Mouse (Mus musculus) A20 (cell line): ENCODE results near the gene Gpatch1.
A peak's percentile ranks its signal among the peaks of the same experiment; 100 is the strongest.
"Not testable (repeated sequence)": the region's sequence is repeated elsewhere in the genome, so short reads cannot be mapped to it uniquely, and the experiment has no call there.

Source experiments
- DNase-seq: peaks from one replicate; pipeline ENCODE4 v3.0.0-alpha.2; 2011; ENCODE audit warnings: low read depth, low spot score

Gpatch1 gene

GRCm38 (mm10) chr7:35322732-35323420, 4.6 kb upstream of the Gpatch1 start:
- no peak for DNase-seq

- DNase-seq: no peak
Observed at GRCm38 (mm10) chr7:35322161-35322560, 3.9 kb upstream of the Gpatch1 start.

GRCm38 (mm10) chr7:35319755-35320154, 1.5 kb upstream of the Gpatch1 start:
- no peak for DNase-seq

- not testable (repeated sequence) for DNase-seq
Observed at GRCm38 (mm10) chr7:35319221-35319620, 981 bp upstream of the Gpatch1 start.

GRCm38 (mm10) chr7:35314156-35314555, 4.1 kb downstream of the Gpatch1 start:
- DNase-seq: no peak

GRCm38 (mm10) chr7:35311214-35311613, 7.0 kb downstream of the Gpatch1 start:
- no peak for DNase-seq

GRCm38 (mm10) chr7:35300792-35301191, 17.4 kb downstream of the Gpatch1 start:
- DNase-seq: no peak

- DNase-seq: no peak
Observed at GRCm38 (mm10) chr7:35299656-35300055, 18.6 kb downstream of the Gpatch1 start.

GRCm38 (mm10) chr7:35297886-35298285, 20.4 kb downstream of the Gpatch1 start:
- DNase-seq: peak; percentile 5

GRCm38 (mm10) chr7:35295631-35296030, 22.6 kb downstream of the Gpatch1 start:
- no peak for DNase-seq

GRCm38 (mm10) chr7:35293464-35293863, 24.8 kb downstream of the Gpatch1 start:
- no peak for DNase-seq

- no peak for DNase-seq
Observed at GRCm38 (mm10) chr7:35278933-35279332, 39.3 kb downstream of the Gpatch1 start.

- no peak for DNase-seq
Observed at GRCm38 (mm10) chr7:35277433-35277832, 40.8 kb downstream of the Gpatch1 start.

GRCm38 (mm10) chr7:35269443-35270024, 48.7 kb downstream of the Gpatch1 start:
- DNase-seq: peak; percentile 27

GRCm38 (mm10) chr7:35267841-35268240, 50.4 kb downstream of the Gpatch1 start:
- peak; percentile 35 for DNase-seq

GRCm38 (mm10) chr7:35266666-35267065, 51.6 kb downstream of the Gpatch1 start:
- DNase-seq: peak; percentile 37

- DNase-seq: peak; percentile 49
Observed at GRCm38 (mm10) chr7:35264746-35265145, 53.5 kb downstream of the Gpatch1 start.

- DNase-seq: no peak
Observed at GRCm38 (mm10) chr7:35263595-35264489, 54.4 kb downstream of the Gpatch1 start.

GRCm38 (mm10) chr7:35259384-35259783, 58.9 kb downstream of the Gpatch1 start:
- peak; percentile 20 for DNase-seq

GRCm38 (mm10) chr7:35258294-35258693, 59.9 kb downstream of the Gpatch1 start:
- no peak for DNase-seq

GRCm38 (mm10) chr7:35252041-35252558, 66.1 kb downstream of the Gpatch1 start:
- no peak for DNase-seq

GRCm38 (mm10) chr7:35237935-35238334, 80.3 kb downstream of the Gpatch1 start:
- DNase-seq: not testable (repeated sequence)
